In genomic region chr8:95409518-95409917, GRCm38 (mm10) we compare ENCODE assay signal across 22 mouse cellular contexts. TPM values are rescaled to one million over a fixed set of nuclear protein-coding genes. Genes with fewer than 3 reads are reported as not detected.
DNase-seq lines count a peak whose midpoint lies in the region; ATAC-seq and TF ChIP-seq lines count a peak whose summit lies in the region.
"Had no signal": no experiment of that assay in that cellular context is flagged by ENCODE, and none has a peak within 500 bp of the region (broad histone marks: within the 10 kb centered on the region; RNA-seq: fewer than 3 reads in every experiment).

No protein-coding gene starts in this region.

- H3K79me2 ChIP-seq in heart, adult 2 months (replicated peaks; ENCODE audit: control insufficient read depth, insufficient read depth, low read length) = no peaks in the 10 kb centered on the region

- H3K4me3 ChIP-seq in heart, adult 2 months = no peak overlapping the region
- no peak overlapping the region for H3K4me3 ChIP-seq in kidney, embryonic 15.5 days (replicated peaks)
- H3K4me3 ChIP-seq in heart, postnatal 0 days (ENCODE audit: low read depth, low read length) = no peak overlapping the region
- H3K4me3 ChIP-seq in cerebellum, adult 2 months (replicated peaks; ENCODE audit: insufficient read depth, low read depth, low read length) = no peak overlapping the region
- no peak overlapping the region for H3K4me3 ChIP-seq in hindbrain, embryonic 11.5 days (ENCODE audit: low read depth, low read length)
- H3K4me3 ChIP-seq: erythroblast, embryonic 14.5 days; heart, embryonic 13.5 days; hindbrain, embryonic 13.5 days; limb, embryonic 12.5 days; liver, embryonic 12.5 days; midbrain, embryonic 12.5 days had no signal

- H3K27ac ChIP-seq in heart, adult 2 months = peak overlapping the region; percentile 53
- H3K27ac ChIP-seq in kidney, embryonic 15.5 days = peak overlapping the region; percentile 25; the same call in 1 of the 2 replicates
- no peak overlapping the region for H3K27ac ChIP-seq in heart, postnatal 0 days (ENCODE audit: low read depth)
- no peak overlapping the region for H3K27ac ChIP-seq in cerebellum, adult 2 months (ENCODE audit: insufficient read depth, low read length)
- no peak overlapping the region for H3K27ac ChIP-seq in hindbrain, embryonic 11.5 days (ENCODE audit: low read depth, low read length)
- H3K27ac ChIP-seq: heart, embryonic 13.5 days; hindbrain, embryonic 13.5 days; limb, embryonic 12.5 days; liver, embryonic 12.5 days; midbrain, embryonic 12.5 days; stomach, postnatal 0 days had no signal

- intact Hi-C loops in heart, adult 2 months (cut with DNase I) = no loop called here

- TF ChIP-seq CTCF in heart, adult 2 months (IDR thresholded peaks at IDR 0.05) = peak; percentile 36
- TF ChIP-seq CTCF in heart, postnatal 0 days (IDR thresholded peaks at IDR 0.05; ENCODE audit: low read depth) = no peak
- TF ChIP-seq CTCF in cerebellum, adult 2 months (IDR thresholded peaks at IDR 0.05; ENCODE audit: borderline replicate concordance, insufficient read depth, low read depth, low read length) = no peak

- peaks cover 6% of the 10 kb centered on the region for H3K4me1 ChIP-seq in heart, adult 2 months (ENCODE audit: control insufficient read depth, insufficient read depth, low read length)
- H3K4me1 ChIP-seq in kidney, embryonic 15.5 days = 0 out of 2 replicates have a peak, but pooled peaks cover 7% of the 10 kb centered on the region
- H3K4me1 ChIP-seq in heart, postnatal 0 days (ENCODE audit: control insufficient read depth, insufficient read depth) = peaks cover 7% of the 10 kb centered on the region; the same call in 1 of the 2 replicates
- no peaks in the 10 kb centered on the region for H3K4me1 ChIP-seq in cerebellum, adult 2 months (ENCODE audit: control insufficient read depth, insufficient read depth, low read length)
- no peaks in the 10 kb centered on the region for H3K4me1 ChIP-seq in hindbrain, embryonic 11.5 days (replicated peaks; ENCODE audit: control insufficient read depth, insufficient read depth, low read length)
- H3K4me1 ChIP-seq: limb, embryonic 12.5 days; liver, embryonic 12.5 days had no signal

- H3K36me3 ChIP-seq in heart, adult 2 months (ENCODE audit: control insufficient read depth, insufficient read depth, low read length) = no peaks in the 10 kb centered on the region
- H3K36me3 ChIP-seq in kidney, embryonic 15.5 days = no peaks in the 10 kb centered on the region
- H3K36me3 ChIP-seq in heart, postnatal 0 days (replicated peaks; ENCODE audit: control insufficient read depth, insufficient read depth, low read length) = no peaks in the 10 kb centered on the region
- no peaks in the 10 kb centered on the region for H3K36me3 ChIP-seq in hindbrain, embryonic 11.5 days (ENCODE audit: control insufficient read depth, insufficient read depth, low read length)
- H3K36me3 ChIP-seq: heart, embryonic 13.5 days; hindbrain, embryonic 13.5 days; limb, embryonic 12.5 days; liver, embryonic 12.5 days; midbrain, embryonic 12.5 days had no signal

- no peak overlapping the region for H3K4me2 ChIP-seq in kidney, embryonic 15.5 days
- no peak overlapping the region for H3K4me2 ChIP-seq in heart, postnatal 0 days (ENCODE audit: low read depth, low read length)
- H3K4me2 ChIP-seq in hindbrain, embryonic 11.5 days (replicated peaks; ENCODE audit: low read depth, low read length) = no peak overlapping the region
- H3K4me2 ChIP-seq: heart, embryonic 13.5 days; hindbrain, embryonic 13.5 days; limb, embryonic 12.5 days; liver, embryonic 12.5 days; midbrain, embryonic 12.5 days had no signal

- 35% methylated on average over 5 of the region's 5 CpGs for WGBS in heart, adult 2 months
- 58% methylated on average over 5 of the region's 5 CpGs for WGBS in kidney, embryonic 15.5 days
- 52% methylated on average over 5 of the region's 5 CpGs for WGBS in heart, postnatal 0 days
- WGBS in cerebellum, adult 2 months = 55% methylated on average over 5 of the region's 5 CpGs
- WGBS in hindbrain, embryonic 11.5 days = 82% methylated on average over 5 of the region's 5 CpGs

- H3K9me3 ChIP-seq in kidney, embryonic 15.5 days (replicated peaks) = no peaks in the 10 kb centered on the region
- no peaks in the 10 kb centered on the region for H3K9me3 ChIP-seq in heart, postnatal 0 days (replicated peaks; ENCODE audit: control insufficient read depth, low read length)
- H3K9me3 ChIP-seq in hindbrain, embryonic 11.5 days (ENCODE audit: control insufficient read depth, low read length) = no peaks in the 10 kb centered on the region
- H3K9me3 ChIP-seq: heart, embryonic 13.5 days; hindbrain, embryonic 13.5 days; limb, embryonic 12.5 days; liver, embryonic 12.5 days; midbrain, embryonic 12.5 days had no signal

- no peak for TF ChIP-seq POLR2A in heart, adult 2 months (IDR thresholded peaks at IDR 0.05; ENCODE audit: insufficient read depth, low read depth, low read length)
- TF ChIP-seq POLR2A in cerebellum, adult 2 months (IDR thresholded peaks at IDR 0.05; ENCODE audit: borderline replicate concordance, insufficient read depth, low read length) = no peak

- no peak overlapping the region for H3K9ac ChIP-seq in heart, adult 2 months (ENCODE audit: low read depth, low read length)
- H3K9ac ChIP-seq in kidney, embryonic 15.5 days = no peak overlapping the region
- no peak overlapping the region for H3K9ac ChIP-seq in heart, postnatal 0 days (replicated peaks; ENCODE audit: low read depth, low read length)
- H3K9ac ChIP-seq in hindbrain, embryonic 11.5 days (ENCODE audit: low read depth, low read length) = no peak overlapping the region
- H3K9ac ChIP-seq: heart, embryonic 13.5 days; hindbrain, embryonic 13.5 days; limb, embryonic 12.5 days; liver, embryonic 12.5 days; midbrain, embryonic 12.5 days had no signal

- no peak for ATAC-seq in kidney, embryonic 15.5 days (replicated peaks; ENCODE audit: low FRiP score)
- ATAC-seq in heart, postnatal 0 days (ENCODE audit: insufficient read depth, low read depth) = peak; percentile 55
- no peak for ATAC-seq in hindbrain, embryonic 11.5 days (ENCODE audit: low FRiP score)
- ATAC-seq: forebrain, embryonic 14.5 days; inflammation-experienced regulatory T-cells, adult 6 months; liver, embryonic 12.5 days had no signal

- TF ChIP-seq EP300 in heart, adult 2 months (IDR thresholded peaks at IDR 0.05; ENCODE audit: insufficient read depth, low read depth, low read length) = no peak
- no peak for TF ChIP-seq EP300 in heart, postnatal 0 days (IDR thresholded peaks at IDR 0.05; ENCODE audit: low read depth)

- no peaks in the 10 kb centered on the region for H3K27me3 ChIP-seq in heart, adult 2 months (ENCODE audit: control insufficient read depth, insufficient read depth, low read length)
- H3K27me3 ChIP-seq in kidney, embryonic 15.5 days = no peaks in the 10 kb centered on the region
- H3K27me3 ChIP-seq in heart, postnatal 0 days (ENCODE audit: control insufficient read depth, insufficient read depth, low read length) = no peaks in the 10 kb centered on the region
- H3K27me3 ChIP-seq in cerebellum, adult 2 months (ENCODE audit: control insufficient read depth, insufficient read depth, low read length) = no peaks in the 10 kb centered on the region
- no peaks in the 10 kb centered on the region for H3K27me3 ChIP-seq in hindbrain, embryonic 11.5 days (ENCODE audit: control insufficient read depth, insufficient read depth, low read length)
- H3K27me3 ChIP-seq: heart, embryonic 13.5 days; hindbrain, embryonic 13.5 days; limb, embryonic 12.5 days; liver, embryonic 12.5 days; midbrain, embryonic 12.5 days had no signal

- peak in 1 of 2 experiments; percentile 45 for DNase-seq in heart, adult 2 months
- no peak for DNase-seq in heart, adult 8-10 months (ENCODE audit: low spot score)
- no peak for DNase-seq in kidney, postnatal 10 days
- DNase-seq in heart, postnatal 0 days (ENCODE audit: low spot score) = no peak
- DNase-seq in lung, postnatal 14 days = peak; percentile 63
- DNase-seq in cerebellum, adult 2 months = no peak
- DNase-seq in hindbrain, embryonic 11.5 days (ENCODE audit: low spot score) = no peak
- DNase-seq: adrenal gland, postnatal 25 days; cerebellum, adult 18-20 months; gastrocnemius, postnatal 14 days; right cerebral cortex, postnatal 4 days had no signal

RNA-seq across cellular contexts. Expression of gene Cfap20, which starts 25.2 kb away (rescaled TPM):
- 10 to 100 TPM; 21.8 to 24.2 TPM for total RNA-seq in heart, adult 2 months (2021)
- polyA plus RNA-seq in heart, adult 2 months (2012; rRNA removed) = 27.4 and 35.2 TPM in 2 replicates
- total RNA-seq in heart, adult 8-10 months (2022) = 10 to 100 TPM; 19.8 to 24.3 (median 20.8) TPM
- 138 and 139 TPM in 2 replicates for polyA plus RNA-seq in kidney, embryonic 15.5 days (2015; fragmentation: Nextera tagmentation; extraction: Ambion mirVana)
- 93.8 and 97.2 TPM in 2 replicates for total RNA-seq in heart, postnatal 0 days (2014; rRNA removed; ENCODE audit: low replicate concordance)
- 112 and 115 TPM in 2 replicates for polyA plus RNA-seq in heart, postnatal 0 days (2015; fragmentation: Nextera tagmentation; extraction: Ambion mirVana)
- 76.0 and 76.1 TPM in 2 replicates for polyA plus RNA-seq in cerebellum, adult 2 months (2012; rRNA removed)
- polyA plus RNA-seq in hindbrain, embryonic 11.5 days (2014; fragmentation: Nextera tagmentation; extraction: Ambion mirVana) = 141 and 145 TPM in 2 replicates

RNA-seq across cellular contexts. Expression of gene Mmp15, which starts 57.5 kb away (rescaled TPM):
- 10 to 100 TPM; 53.4 to 67.5 TPM for total RNA-seq in heart, adult 2 months (2021)
- polyA plus RNA-seq in heart, adult 2 months (2012; rRNA removed) = 56.7 and 58.4 TPM in 2 replicates
- total RNA-seq in heart, adult 8-10 months (2022) = 10 to 100 TPM; 57.6 to 63.2 (median 58.0) TPM
- polyA plus RNA-seq in kidney, embryonic 15.5 days (2015; fragmentation: Nextera tagmentation; extraction: Ambion mirVana) = 10.0 and 12.3 TPM in 2 replicates
- total RNA-seq in heart, postnatal 0 days (2014; rRNA removed; ENCODE audit: low replicate concordance) = 132 and 171 TPM in 2 replicates
- 30.1 and 32.9 TPM in 2 replicates for polyA plus RNA-seq in heart, postnatal 0 days (2015; fragmentation: Nextera tagmentation; extraction: Ambion mirVana)
- polyA plus RNA-seq in cerebellum, adult 2 months (2012; rRNA removed) = 10.6 and 12.1 TPM in 2 replicates
- polyA plus RNA-seq in hindbrain, embryonic 11.5 days (2014; fragmentation: Nextera tagmentation; extraction: Ambion mirVana) = 13.0 and 15.7 TPM in 2 replicates
- total RNA-seq: monocyte, adult 5-6 weeks had no signal

Comparison
In these comparisons a context has a peak if more than half of its experiments do, and no peak if none do; other contexts are left out.
1. H3K27ac ChIP-seq: peak in heart, adult 2 months (single experiment) and kidney, embryonic 15.5 days (single experiment); none in heart, postnatal 0 days (single experiment), cerebellum, adult 2 months (single experiment) and hindbrain, embryonic 11.5 days (single experiment).